Mouse (Mus musculus) G1E (cell line): ENCODE measurements at regions not wholly inside any gene's neighbourhood (a gene's known extent, or its start where the extent isn't known, plus 50 kb on each side); places are given as distances from the start of the nearest gene placed in this dataset.

Experiments used
- CTCF ChIP-seq: IDR thresholded peaks from 2 replicates; pipeline ENCODE4 v1.5.1; 2012; ENCODE audit warnings: low read depth, low read length, inconsistent platforms, mixed read lengths
- GATA1 ChIP-seq: IDR thresholded peaks from 2 replicates; pipeline ENCODE4 v1.6.1; 2012; ENCODE audit warnings: borderline replicate concordance, low read length, inconsistent platforms, mixed read lengths
- POLR2AphosphoS5 ChIP-seq: IDR thresholded peaks from 2 replicates; pipeline ENCODE4 v1.6.1; 2012; ENCODE audit warnings: low read depth, low read length, inconsistent platforms; ENCODE audit not compliant: insufficient replicate concordance
- TAL1 ChIP-seq: conservative IDR thresholded peaks from 2 replicates; pipeline ENCODE4 v1.6.1; 2012; ENCODE audit warnings: low read depth, low read length, inconsistent platforms, mixed read lengths

DNA sequence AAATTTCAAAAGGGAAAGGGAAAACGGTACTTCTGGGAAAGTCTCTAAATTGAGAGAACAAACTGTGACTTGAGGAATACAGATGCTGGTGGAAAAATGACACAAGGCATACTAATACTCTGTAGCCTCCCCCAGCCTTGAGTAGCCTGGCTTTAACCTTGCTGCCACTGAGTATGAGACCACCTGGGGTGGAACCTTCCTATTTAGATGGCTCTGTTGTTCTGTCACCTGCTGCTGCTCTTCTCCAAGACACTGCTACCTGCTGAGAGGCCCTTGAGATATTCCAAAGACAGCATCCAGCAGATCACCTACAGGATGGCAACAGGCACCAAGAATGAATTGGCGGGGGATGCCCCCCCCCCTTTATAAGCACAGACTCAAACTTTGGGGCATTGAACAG is 380.5 kb upstream of the Klf6 start:
- no peak for TF ChIP-seq CTCF
- no peak for TF ChIP-seq GATA1
- no peak for TF ChIP-seq POLR2AphosphoS5
- no peak for TF ChIP-seq TAL1
